Mouse (Mus musculus): Measurements from ENCODE around the gene Armc9. TPM values are rescaled to one million over a fixed set of nuclear protein-coding genes. Genes with fewer than 3 reads are reported as not detected.
A peak's percentile ranks its signal among the peaks of the same experiment; 100 is the strongest.

Armc9 gene
- polyA plus RNA-seq, 1 experiment from 2014 or later = 5.0 TPM

- Histone ChIP-seq H3K27ac (ENCODE audit: low read depth) (no peak within 1 kb of the TSS), H3K36me3 (replicated peaks; ENCODE audit: insufficient read depth, low read length) (peaks cover 68% of the 10 kb centered on the region), H3K4me1 (ENCODE audit: insufficient read depth) (no peaks in the 10 kb centered on the region), H3K9ac (replicated peaks) (no peak within 1 kb of the TSS), H3K9me3 (ENCODE audit: low read length) (no peaks in the 10 kb centered on the region), H3K4me2 (ENCODE audit: low read depth, low read length) (no peak within 1 kb of the TSS), H3K4me3 (ENCODE audit: low read depth, low read length) (no peak within 1 kb of the TSS), H3K27me3 (ENCODE audit: insufficient read depth, low read length) (no peaks in the 10 kb centered on the region)
- ATAC-seq = no peak
- TF ChIP-seq EP300 (IDR thresholded peaks at IDR 0.05; ENCODE audit: low read depth) = no peak
- no peak for TF ChIP-seq CTCF (IDR thresholded peaks at IDR 0.05; ENCODE audit: low read depth)
- DNase-seq = no peak
- WGBS (ENCODE audit: insufficient replicate concordance) = 92% methylated on average over 4 of the region's 4 CpGs
Observed at GRCm38 (mm10) chr1:86133337-86133736, 21.2 kb upstream of the Armc9 start, which contains the start of gene Gm21972. TSS of gene Gm21972 (plus strand) at chr1:86133637.

DNA sequence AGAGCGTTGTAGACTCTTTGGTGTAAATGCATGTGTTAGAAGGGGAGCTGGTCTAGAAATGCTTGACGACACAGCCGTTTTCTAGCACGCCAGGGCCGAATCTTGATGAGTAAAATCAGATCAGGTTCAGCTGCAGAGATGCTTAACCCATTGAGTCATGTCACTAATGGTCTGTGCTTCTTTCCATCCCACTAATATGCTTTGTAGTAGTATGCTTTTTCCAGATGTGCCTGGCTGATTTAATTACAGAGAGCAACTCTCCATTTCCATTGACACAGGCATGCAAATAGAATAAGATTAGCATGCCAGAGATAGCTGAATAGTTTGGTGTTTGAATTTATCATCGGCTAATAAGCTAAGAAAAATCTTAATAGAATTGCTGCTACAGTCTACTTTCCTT lies 19.3 kb upstream of the Armc9 start:
- TF ChIP-seq CTCF (IDR thresholded peaks at IDR 0.05; ENCODE audit: low read depth) (no peak), EP300 (IDR thresholded peaks at IDR 0.05; ENCODE audit: low read depth) (no peak)
- H3K36me3 ChIP-seq (replicated peaks; ENCODE audit: insufficient read depth, low read length) = peaks cover 68% of the 10 kb centered on the region

DNA sequence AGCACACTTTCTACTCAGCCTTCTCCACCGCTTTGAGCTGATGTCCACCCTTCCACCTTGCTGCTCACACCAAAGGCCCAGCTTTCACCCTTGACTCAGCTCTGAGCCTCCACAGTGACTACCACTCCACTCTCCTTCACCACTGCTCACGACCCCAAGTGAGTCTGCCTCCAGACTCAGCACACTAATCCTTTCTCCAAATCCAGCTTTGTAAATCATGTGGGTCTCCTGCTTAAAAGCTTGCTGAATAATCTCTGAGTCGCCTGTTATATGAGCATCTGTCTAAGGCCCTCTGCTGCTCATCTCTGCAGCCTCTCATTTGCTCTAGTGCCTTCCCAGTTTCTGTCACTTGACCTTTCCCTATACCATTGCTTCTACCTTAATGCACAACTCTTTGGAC lies 13.5 kb upstream of the Armc9 start:
- 82% methylated on average over 3 of the region's 3 CpGs for WGBS (ENCODE audit: insufficient replicate concordance)
- peaks cover 29% of the 10 kb centered on the region for H3K36me3 ChIP-seq (replicated peaks; ENCODE audit: insufficient read depth, low read length)
- no peak overlapping the region for H3K27ac ChIP-seq (ENCODE audit: low read depth)
- no peak for ATAC-seq
- DNase-seq = no peak
- no peak overlapping the region for H3K9ac ChIP-seq (replicated peaks)
- no peaks in the 10 kb centered on the region for H3K27me3 ChIP-seq (ENCODE audit: insufficient read depth, low read length)
- no peak for TF ChIP-seq CTCF (IDR thresholded peaks at IDR 0.05; ENCODE audit: low read depth)
- TF ChIP-seq EP300 (IDR thresholded peaks at IDR 0.05; ENCODE audit: low read depth) = no peak
- no peaks in the 10 kb centered on the region for H3K9me3 ChIP-seq (ENCODE audit: low read length)
- no peak overlapping the region for H3K4me2 ChIP-seq (ENCODE audit: low read depth, low read length)
- H3K4me3 ChIP-seq (ENCODE audit: low read depth, low read length) = no peak overlapping the region
- H3K4me1 ChIP-seq (ENCODE audit: insufficient read depth) = no peaks in the 10 kb centered on the region

More for the DNA sequence above, 19.3 kb upstream of the Armc9 start:
- H3K9me3 ChIP-seq (ENCODE audit: low read length) = no peaks in the 10 kb centered on the region
- H3K4me2 ChIP-seq (ENCODE audit: low read depth, low read length) = no peak overlapping the region
- no peaks in the 10 kb centered on the region for H3K27me3 ChIP-seq (ENCODE audit: insufficient read depth, low read length)
- H3K9ac ChIP-seq (replicated peaks) = no peak overlapping the region
- no peaks in the 10 kb centered on the region for H3K4me1 ChIP-seq (ENCODE audit: insufficient read depth)
- no peak overlapping the region for H3K27ac ChIP-seq (ENCODE audit: low read depth)
- ATAC-seq (no peak), DNase-seq (no peak)
- no peak overlapping the region for H3K4me3 ChIP-seq (ENCODE audit: low read depth, low read length)
- 95% methylated on average over 6 of the region's 6 CpGs for WGBS (ENCODE audit: insufficient replicate concordance)

DNA sequence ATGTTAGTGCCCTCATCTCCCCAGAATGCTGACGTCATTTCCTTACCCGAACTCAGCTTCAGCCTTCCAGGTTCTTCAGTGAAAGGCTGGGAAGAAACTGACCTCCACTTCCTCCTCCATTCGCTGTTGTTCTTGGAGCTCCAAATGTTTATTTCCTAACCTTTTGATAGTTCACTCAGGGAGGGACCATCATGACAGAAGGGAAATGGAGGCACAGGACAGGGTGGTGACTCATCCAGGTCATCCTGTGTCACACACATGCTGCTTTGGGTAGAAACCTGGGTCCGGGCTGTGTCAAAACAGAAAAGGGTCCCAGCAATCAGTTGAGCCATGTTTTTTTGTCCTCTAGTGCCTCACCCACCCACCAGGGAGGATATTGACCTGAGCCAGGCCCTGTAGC lies 11.4 kb upstream of the Armc9 start:
- TF ChIP-seq EP300 (IDR thresholded peaks at IDR 0.05; ENCODE audit: low read depth) = no peak
- no peak for TF ChIP-seq CTCF (IDR thresholded peaks at IDR 0.05; ENCODE audit: low read depth)
- Histone ChIP-seq H3K4me2 (ENCODE audit: low read depth, low read length) (no peak overlapping the region), H3K9ac (replicated peaks) (no peak overlapping the region), H3K36me3 (replicated peaks; ENCODE audit: insufficient read depth, low read length) (peaks cover 14% of the 10 kb centered on the region), H3K27me3 (ENCODE audit: insufficient read depth, low read length) (no peaks in the 10 kb centered on the region), H3K4me1 (ENCODE audit: insufficient read depth) (no peaks in the 10 kb centered on the region), H3K9me3 (ENCODE audit: low read length) (no peaks in the 10 kb centered on the region), H3K27ac (ENCODE audit: low read depth) (no peak overlapping the region), H3K4me3 (ENCODE audit: low read depth, low read length) (no peak overlapping the region)
- 58% methylated on average over 4 of the region's 4 CpGs for WGBS (ENCODE audit: insufficient replicate concordance)
- DNase-seq = no peak
- ATAC-seq = no peak

DNA sequence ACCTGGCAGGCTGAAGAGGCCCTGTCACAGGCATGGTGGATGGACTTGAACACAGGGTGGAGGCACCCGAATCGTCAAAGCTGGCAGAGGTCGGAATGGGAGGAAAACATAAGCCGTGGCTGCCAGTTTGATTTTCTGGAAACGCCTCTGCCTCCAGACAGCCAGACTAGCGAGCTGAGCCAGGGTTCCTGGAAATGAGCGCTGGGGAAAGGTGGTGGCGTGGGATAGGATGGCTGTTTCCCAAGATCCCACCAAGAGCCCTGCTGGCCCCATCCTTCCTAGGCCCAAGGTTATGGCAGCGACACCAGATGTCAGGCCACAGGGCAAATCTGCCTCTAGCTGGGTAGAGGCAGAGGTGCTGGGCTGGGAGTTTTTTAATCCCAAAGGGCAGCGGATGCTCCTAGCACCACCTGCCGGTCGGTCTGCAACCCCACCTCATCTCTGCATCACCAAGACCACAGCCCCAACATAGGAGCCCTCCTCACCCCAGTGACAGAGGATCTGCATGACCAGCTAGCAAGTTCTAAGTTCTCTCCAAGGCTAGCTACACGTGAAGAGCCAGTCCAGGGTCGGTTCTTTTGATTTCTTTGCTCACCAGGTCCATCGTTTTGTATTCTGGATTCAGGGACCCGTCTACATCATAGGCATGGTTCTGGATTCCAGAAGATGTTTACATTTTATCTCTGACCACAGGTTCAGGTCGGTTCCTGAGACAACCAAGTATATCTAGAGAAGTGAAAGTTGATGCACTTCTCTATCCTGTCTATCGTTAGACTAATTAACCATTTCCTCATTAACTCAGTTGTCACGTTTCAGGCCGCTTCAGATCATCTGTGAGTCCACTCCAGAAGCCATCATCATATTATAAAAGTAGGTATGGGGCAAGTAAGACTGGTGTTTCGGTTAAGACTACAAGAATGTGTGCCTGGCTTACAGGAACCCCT lies 10.3 kb upstream of the Armc9 start:
- Histone ChIP-seq H3K36me3 (replicated peaks; ENCODE audit: insufficient read depth, low read length) (peaks cover 4% of the 10 kb centered on the region), H3K4me1 (ENCODE audit: insufficient read depth) (no peaks in the 10 kb centered on the region), H3K4me3 (ENCODE audit: low read depth, low read length) (no peak overlapping the region), H3K27me3 (ENCODE audit: insufficient read depth, low read length) (no peaks in the 10 kb centered on the region), H3K9me3 (ENCODE audit: low read length) (no peaks in the 10 kb centered on the region), H3K9ac (replicated peaks) (no peak overlapping the region), H3K27ac (ENCODE audit: low read depth) (no peak overlapping the region), H3K4me2 (ENCODE audit: low read depth, low read length) (no peak overlapping the region)
- DNase-seq (no peak), ATAC-seq (no peak)
- TF ChIP-seq EP300 (IDR thresholded peaks at IDR 0.05; ENCODE audit: low read depth) (no peak), CTCF (IDR thresholded peaks at IDR 0.05; ENCODE audit: low read depth) (peak; percentile 36)
- WGBS (ENCODE audit: insufficient replicate concordance) = 77% methylated on average over 21 of the region's 21 CpGs

DNA sequence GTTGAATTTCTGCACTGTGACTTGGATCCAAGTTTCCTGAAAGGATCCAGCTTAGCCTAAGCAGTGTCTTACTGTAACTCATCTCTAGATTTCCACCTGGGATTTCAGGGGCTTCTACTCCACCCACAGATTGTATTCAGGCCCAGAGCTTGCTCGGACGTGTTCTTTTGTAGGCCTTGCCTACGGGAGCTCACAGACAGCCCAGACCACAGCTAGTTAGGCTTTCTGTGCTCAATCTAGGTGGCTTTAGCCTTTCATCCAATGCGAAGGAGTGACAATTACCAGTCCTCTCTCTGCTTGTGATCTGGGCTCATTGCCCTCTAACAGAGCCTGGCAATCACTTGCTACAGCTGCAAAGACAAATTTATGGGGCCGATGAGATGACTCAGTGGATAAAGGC lies 8.3 kb upstream of the Armc9 start:
- Histone ChIP-seq H3K4me3 (ENCODE audit: low read depth, low read length) (no peak overlapping the region), H3K4me1 (ENCODE audit: insufficient read depth) (no peaks in the 10 kb centered on the region), H3K27ac (ENCODE audit: low read depth) (no peak overlapping the region), H3K9me3 (ENCODE audit: low read length) (no peaks in the 10 kb centered on the region), H3K36me3 (replicated peaks; ENCODE audit: insufficient read depth, low read length) (no peaks in the 10 kb centered on the region), H3K9ac (replicated peaks) (no peak overlapping the region), H3K4me2 (ENCODE audit: low read depth, low read length) (no peak overlapping the region), H3K27me3 (ENCODE audit: insufficient read depth, low read length) (no peaks in the 10 kb centered on the region)
- TF ChIP-seq EP300 (IDR thresholded peaks at IDR 0.05; ENCODE audit: low read depth) = no peak
- TF ChIP-seq CTCF (IDR thresholded peaks at IDR 0.05; ENCODE audit: low read depth) = no peak
- no peak for DNase-seq
- no peak for ATAC-seq
- WGBS (ENCODE audit: insufficient replicate concordance) = 80% methylated on average over 5 of the region's 5 CpGs
